Mouse (Mus musculus) MEL (cell line): ENCODE measurements around the gene Vwa5b2.

Experiments
- CTCF ChIP-seq, 3 experiments: IDR thresholded peaks in 2 of 3; conservative IDR thresholded peaks in 1 of 3; 2 replicates each; pipeline ENCODE4 v1.5.1; 2011 to 2012; ENCODE audit warnings: low read length in 3 of 3, low read depth in 2 of 3, mild to moderate bottlenecking in 2 of 3, improper control_type of control experiment in 1 of 3, inconsistent platforms in 1 of 3, mixed read lengths in 1 of 3, moderate library complexity in 1 of 3; ENCODE audit not compliant: control insufficient read depth in 1 of 3, insufficient read depth in 1 of 3, poor library complexity in 1 of 3, severe bottlenecking in 1 of 3
- KAT2A ChIP-seq: conservative IDR thresholded peaks from 2 replicates; pipeline ENCODE4 v1.6.1; 2012; ENCODE audit warnings: low read depth, low read length, improper control_type of control experiment, inconsistent platforms

DNA sequence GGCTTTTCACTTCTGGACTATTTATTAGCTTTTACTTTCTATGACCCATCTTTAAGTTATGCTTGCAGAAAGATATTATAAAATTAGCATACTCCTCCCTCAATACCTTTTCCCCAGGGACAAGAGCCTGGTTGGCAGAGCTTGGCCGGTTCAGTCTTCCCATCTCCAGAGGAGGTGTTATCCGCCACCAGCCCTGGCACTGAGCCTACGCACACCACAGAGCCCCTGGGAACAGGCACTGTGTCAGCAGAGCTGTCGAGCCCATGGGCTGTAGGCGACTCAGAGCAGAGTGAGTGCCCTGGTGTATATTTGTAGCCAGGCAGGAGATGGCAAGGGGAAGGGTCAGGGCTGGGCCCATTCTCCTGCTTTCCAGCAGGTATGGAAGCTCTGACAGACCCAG, 11.2 kb downstream of the Vwa5b2 start:
- TF ChIP-seq CTCF (IDR thresholded peaks at IDR 0.05 in 2 of 3, conservative IDR thresholded peaks at IDR 0.05 in 1 of 3; ENCODE audit: control insufficient read depth in 1 of 3, insufficient read depth in 1 of 3, low read depth in 2 of 3, low read length in 3 of 3, poor library complexity in 1 of 3, severe bottlenecking in 1 of 3), result no peak
- no peak for TF ChIP-seq KAT2A
